Mouse (Mus musculus) B cell, adult 2 months (primary cell): Measurements from ENCODE around the gene Itgb5.

Experiments used
- DNase-seq, 2 experiments: peaks; one replicate each; pipeline ENCODE4 v3.0.0; 2022

The Itgb5 gene

DNA sequence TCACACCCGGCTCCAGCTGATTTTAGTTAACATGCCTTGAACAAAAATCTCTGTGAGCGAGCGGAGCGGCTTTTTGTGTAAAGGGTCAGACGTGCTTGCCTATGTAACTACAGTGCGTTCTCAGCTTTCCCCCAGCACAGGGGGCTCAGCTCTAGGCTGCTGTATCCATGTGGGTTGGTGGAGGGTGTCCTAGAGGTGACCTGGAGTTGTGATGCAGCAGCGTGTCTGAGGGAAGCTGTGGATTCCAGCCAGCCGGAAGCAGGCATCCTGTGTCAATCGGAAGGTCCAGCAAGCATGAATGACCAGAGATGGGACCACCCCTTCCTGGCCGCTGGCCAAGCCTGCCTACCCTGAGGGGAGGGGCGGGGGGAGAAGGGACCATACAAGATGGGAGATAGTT, 112.9 kb downstream of the Itgb5 start:
- no peak for DNase-seq

DNA sequence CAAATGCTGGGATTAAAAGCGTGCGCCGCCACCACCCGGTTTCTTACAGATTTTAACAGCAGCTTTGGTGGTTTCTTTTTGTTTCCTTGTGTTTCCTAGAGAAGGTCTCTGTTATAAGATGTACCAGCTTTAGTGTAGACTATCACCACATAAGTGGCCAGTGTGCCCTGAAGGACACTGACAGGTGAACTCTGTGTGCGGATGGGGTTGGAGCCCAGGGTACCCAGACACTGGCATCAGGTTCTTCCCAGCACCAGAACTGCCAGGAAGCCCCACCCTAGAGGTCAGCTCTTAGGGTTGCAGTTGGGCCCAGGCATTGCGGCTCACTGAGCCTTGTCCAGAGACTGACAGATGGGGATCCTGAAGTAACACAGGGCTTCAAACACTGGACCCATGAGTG, 113.9 kb downstream of the Itgb5 start:
- no peak for DNase-seq

DNA sequence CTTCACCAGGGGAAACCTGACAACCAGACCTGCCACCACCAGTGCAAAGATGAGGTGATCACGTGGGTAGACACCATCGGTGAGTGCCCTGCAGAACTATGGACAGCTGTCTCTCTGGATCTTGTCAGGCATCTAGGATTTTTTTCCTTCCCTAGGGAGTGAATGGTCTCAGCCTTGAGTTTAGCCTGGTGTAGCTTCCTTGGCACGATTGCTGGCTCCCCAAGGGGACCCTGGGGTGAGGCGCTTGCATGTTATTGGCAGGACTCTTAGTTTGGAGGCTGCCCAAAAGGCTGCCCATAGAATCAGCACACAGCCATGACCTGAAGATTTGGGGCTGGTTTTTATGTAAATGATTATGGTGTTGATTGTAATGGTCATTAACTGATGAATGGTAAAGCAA, 114.7 kb downstream of the Itgb5 start:
- no peak for DNase-seq

DNA sequence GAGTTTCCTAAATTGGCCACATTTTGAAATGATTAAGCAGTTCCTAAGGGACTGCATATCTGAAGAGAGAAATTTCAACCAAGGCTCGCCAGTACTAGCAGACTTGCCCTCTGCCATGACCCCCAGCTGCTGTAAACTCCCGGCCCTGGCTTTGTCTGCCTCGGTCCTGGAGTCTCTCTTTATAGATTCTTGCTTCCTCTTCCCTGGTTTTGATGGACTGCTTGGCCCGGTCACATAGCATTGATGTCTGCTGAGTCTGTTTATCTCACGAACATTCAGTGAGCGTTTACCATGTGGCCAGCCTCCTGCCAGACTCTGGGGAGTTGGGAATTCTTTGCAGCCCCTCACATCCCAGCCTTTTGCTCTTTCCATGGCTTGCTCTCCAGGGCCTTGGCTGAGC, 115.3 kb downstream of the Itgb5 start:
- DNase-seq: no peak

DNA sequence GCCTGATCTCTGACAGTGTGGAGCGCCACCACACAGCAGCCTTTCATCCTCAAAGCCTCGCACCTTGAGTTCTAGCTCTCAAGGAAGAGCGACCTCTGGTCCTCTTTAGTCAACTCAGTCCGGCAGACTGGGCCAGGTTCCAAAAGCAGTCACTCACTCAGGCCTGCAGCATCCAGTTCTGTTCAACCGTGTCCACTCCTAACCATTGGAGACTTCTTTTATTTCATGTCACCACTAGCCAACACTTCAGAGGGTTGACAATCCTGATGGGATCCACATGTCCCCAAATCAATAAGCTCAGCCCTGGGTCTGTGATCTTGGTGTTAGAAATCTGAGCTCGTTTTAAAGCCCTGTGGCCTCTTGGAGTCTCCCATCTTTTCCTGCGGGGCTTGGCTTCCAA, 116.6 kb downstream of the Itgb5 start:
- no peak for DNase-seq

DNA sequence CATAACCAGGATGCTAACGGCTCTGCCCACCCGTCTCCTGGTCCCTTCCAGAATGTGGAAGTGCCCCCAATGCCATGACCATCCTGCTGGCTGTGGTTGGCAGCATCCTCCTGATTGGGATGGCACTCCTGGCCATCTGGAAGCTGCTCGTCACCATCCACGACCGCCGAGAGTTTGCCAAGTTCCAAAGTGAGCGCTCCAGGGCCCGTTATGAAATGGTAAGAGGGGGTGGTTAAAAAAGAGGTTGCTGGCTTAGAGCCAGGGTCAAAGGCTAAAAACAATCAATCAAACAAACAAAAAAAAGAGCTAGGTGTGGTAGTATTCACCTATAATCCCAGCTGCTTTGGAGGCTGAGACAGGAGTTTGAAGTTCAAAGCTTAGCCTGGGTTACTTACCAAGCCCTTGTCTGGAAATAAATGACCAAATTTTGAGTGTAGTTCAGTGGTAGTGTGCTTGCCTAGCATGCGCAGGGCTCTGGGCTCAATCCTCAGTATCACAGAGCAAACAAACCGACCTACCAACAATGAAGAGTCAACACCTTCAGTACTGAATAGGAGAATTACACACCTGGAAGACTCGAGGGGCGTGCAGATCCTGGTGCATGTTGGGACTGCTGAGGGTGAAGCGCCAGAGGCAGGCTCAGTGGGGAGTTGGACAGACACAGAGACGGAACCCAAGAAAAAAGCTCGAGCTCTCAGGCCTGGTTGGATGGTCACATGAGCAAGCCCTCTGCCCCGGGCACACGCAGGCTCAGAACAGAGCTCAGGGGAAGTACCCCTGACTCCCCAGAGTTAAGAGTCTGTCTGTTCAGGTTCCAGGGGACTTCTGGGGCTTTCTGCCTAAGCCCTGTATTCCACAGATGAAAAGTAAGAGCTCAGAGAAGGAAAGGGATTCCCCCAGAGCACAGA, 118.5 kb downstream of the Itgb5 start:
- no peak for DNase-seq

DNA sequence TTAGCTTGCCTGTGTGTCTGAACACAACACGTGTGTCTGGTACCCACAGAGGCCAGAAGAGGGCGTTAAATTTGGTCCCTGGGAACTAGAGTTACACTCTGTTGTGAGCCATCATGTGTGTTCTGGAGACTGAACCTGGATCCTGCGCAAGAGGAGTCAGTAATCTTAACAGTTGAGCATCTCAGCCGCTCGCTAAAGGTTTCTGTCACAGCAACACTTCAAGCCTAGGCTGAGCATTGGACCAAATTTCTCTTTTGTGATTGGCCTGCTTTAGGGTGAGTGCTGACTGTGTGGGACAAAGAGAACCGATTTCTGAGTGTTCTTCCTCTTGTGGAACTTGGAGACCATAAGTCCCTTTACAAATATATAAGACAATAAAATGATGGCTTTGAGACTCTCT, 120.9 kb downstream of the Itgb5 start:
- peak in 1 of 2 experiments; percentile 14 for DNase-seq

DNA sequence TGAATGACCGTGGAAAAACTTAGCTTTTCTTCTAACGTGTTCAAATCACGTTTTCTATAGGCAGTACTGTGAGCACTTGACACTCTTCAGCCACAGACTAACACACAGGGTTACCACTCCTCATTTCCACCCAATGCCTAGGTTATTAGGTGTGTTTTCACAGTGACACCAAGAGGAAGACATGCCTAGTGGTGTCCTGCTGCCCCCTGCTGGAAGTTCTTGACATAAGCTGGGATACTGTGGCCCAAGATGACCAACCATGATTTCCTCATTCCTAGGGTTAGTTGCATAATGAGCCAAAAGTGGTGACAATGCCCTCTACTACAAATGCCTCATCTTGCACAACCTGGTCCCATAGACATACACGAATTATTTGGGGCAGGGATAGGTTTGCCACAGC, 121.4 kb downstream of the Itgb5 start:
- DNase-seq: peak; percentile 85 to 87

DNA sequence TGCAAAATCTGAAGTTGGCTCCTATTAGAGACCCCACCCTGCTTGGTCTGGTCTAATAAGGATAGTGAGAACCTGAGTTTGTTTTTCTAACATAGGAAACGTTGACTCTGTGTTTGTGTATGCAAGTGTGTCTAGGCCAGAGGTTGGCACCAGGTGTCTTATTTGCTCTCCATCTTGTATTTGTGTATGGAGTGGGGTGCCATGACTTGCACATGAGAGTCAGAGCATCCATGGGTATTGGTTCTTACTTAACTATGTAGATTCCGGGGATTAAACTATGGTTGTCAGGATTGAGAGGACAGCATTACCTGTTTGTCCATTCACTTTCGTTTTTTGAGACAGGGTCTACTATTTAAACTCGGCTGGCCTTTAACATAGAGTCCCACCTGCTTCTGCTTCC, 123.5 kb downstream of the Itgb5 start:
- DNase-seq: no peak

DNA sequence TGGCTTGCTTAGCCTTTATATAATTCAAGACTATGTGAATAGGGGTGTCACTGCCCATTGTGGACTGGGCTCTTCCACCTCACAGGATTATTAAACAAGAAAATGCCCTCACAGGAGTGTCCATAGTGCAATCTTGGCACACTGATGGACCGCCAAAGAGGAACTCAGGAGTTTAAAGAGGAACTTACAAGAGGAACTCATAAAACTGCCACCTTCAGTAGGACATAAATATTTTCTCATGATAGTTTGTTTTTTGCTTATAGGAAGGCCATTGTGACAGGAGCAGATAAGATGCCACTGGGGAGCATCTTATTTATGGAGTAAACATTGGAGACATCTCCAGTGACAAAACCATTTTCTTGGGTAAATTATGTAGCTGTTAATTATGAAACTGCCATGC, 125.3 kb downstream of the Itgb5 start:
- no peak for DNase-seq

DNA sequence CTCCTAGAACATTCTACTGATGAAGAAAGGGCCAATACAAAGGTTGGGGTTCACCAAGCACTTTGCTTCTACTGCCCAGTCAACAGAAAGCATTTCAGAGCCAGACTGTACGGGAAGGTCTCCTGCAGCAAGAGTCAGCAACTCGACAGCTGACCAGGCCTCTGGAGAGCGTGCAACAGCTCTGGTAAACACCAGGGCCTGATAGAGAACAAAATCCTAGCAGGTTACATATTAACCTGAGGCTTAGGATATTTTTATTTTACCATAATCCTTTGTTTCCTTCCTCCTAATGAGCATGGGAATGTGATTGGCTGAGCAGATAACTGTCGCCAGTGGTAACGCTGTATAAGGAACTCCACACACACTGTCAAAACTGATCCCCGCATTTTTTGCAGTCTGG, 134.0 kb downstream of the Itgb5 start:
- DNase-seq: no peak

DNA sequence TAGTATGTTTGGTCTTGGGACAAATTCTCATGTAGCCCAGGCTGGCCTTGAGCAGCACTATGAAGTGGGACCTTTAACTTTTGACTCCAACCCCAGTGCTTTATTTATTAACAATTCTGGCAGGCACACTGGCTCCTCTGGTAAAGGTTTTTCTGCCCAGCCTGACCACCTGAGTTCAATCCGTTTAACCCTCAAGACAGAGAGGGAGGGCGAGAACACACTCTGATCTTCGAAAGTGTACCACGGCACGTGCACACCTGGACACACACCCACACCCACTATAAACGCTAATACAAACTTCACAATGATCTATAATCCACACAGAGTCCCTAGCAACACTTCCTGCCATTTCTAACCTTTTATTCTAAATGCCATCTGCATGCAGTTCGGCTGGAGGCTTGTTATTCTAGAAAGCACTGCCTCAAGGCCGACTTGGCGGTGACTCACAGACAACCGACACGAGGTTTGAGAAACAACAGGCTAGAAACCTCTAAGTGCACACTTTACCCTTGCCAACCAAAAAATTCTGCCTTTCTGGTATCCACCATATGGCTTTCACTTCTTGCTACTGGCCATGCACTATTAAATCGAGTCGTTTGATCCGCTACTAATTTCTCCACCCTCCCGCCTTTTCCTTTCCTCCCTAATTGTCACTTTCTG, 136.5 kb downstream of the Itgb5 start:
- DNase-seq: peak; percentile 32 to 35

DNA sequence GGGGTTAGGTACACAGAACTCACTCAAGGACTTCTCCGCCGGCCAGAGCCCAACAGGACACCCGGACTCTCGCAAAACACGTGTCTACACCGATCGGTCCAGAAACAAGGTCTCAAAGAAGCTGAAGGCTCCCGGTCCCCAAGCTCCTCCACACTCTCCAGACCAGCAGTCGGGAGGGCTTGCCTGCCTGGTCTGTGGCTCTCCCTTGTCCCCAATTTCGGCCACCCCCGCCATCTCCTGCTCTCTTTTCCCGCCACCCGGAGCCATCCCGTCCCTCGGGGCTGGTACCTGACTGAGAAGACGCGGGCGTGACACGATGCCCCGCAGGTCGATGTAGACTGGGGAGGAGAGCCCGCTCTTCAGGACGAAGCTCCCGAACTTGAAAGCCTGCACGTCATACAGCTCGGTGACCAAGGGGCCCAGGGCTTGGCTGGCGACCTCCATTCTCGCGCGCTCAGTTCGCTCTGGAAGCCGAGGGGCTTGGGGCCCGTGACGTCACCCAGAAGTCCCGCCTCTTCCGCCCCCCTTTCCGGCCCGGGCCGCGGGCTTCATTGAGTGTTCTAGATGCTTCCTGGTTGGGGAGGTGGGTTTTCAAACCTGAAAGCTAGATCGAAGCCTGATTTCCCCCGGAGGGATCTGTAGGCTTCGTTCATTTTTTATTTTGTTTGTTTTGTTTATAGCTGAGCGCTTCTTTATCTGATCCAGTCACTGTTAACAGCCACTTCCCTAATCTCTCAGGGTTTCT, 137.2 kb downstream of the Itgb5 start, which contains the start of gene Umps:
TSS of gene Umps (minus strand) at position 501 of the 745 bp plus-strand sequence.
- DNase-seq: peak; percentile 89 to 90

DNA sequence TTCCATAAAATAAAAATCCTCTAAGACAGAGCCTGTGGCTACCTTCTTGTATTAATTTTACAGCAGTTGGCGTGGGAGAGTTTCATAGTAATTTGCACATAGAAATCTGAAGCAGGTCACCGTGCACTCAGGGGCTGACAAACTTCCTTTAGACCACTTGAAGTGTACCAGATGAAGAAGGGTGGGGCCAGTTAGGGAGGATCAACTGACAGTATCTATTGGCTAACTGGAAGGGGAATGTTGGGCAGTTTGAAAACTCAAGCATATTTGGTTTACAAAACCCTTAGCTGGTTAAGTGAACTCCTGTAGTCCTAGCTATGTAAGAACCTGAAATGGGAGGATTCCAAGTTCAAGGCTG, 137.8 kb downstream of the Itgb5 start:
- no peak for DNase-seq

DNA sequence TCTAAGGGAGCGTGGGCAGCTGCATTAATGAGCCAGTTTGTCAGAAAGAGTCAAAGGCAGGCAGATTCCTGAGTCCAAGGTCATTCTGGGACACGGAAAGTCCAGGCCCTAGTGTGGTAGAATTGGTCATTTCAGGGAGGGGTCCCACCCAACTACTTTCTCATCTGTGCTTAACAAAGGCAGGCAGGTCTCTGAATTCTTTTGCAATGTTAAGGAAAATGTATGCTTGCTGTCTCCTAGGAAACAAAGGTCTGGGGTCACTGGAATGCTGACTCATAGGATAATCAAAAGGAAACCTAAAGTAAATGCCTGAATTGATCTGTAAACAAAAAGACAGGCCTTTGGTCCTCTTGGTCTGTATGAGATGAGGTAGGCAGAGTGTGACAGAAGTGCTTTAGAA, 150.4 kb downstream of the Itgb5 start:
- DNase-seq: no peak

DNA sequence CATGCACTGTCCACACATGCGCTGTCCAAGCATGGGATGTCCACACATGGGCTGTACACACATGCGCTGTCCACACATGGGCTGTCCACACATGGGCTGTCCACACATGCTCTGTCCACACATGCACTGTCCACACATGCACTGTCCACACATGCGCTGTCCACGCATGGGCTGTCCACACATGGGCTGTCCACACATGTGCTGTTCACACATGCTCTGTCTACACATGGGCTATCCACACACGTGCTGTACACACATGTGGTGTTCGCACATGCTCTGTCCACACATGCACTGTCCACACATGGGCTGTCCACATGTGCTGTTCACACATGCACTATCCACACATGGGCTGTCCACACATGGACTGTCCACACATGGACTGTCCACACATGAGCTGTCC, 154.2 kb downstream of the Itgb5 start:
- no peak for DNase-seq

DNA sequence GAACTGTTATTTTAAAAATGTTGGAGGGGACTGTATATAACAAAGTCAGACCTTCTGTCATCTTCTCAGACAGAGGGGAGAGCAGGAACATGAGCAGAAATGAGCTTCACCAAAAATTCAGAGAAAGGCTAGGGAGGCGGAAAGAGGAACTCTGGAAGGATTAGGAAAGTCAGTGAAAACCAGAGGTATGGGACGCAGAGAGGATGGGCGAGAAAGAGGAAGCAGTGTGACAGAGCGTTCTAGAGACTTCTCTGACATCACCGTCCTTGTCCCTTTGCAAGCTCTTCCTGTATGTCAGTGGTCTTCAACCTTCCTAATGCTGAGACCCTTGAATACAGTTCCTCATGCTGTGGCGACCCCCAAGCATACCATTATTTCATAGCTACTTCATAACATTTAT, 155.9 kb downstream of the Itgb5 start:
- no peak for DNase-seq

DNA sequence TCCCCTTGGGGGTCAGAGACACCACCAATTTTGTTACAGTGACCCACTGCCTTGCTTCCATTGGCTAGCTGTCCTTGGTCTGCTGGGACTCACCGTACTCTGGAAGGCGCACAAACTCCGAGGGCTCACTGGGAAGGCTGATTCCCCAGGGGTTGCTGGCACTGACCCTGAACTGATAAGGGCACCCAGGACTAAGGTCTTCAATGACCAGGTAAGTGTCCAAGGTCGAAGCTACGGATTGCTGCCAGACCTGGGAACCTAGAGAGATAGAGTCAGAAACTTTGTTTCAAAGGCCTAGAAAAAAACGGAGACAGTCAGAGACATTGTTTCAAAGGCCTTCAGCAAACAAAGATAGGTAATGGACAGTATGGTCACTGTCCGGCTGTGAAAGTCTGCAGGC, 157.5 kb downstream of the Itgb5 start:
- no peak for DNase-seq

DNA sequence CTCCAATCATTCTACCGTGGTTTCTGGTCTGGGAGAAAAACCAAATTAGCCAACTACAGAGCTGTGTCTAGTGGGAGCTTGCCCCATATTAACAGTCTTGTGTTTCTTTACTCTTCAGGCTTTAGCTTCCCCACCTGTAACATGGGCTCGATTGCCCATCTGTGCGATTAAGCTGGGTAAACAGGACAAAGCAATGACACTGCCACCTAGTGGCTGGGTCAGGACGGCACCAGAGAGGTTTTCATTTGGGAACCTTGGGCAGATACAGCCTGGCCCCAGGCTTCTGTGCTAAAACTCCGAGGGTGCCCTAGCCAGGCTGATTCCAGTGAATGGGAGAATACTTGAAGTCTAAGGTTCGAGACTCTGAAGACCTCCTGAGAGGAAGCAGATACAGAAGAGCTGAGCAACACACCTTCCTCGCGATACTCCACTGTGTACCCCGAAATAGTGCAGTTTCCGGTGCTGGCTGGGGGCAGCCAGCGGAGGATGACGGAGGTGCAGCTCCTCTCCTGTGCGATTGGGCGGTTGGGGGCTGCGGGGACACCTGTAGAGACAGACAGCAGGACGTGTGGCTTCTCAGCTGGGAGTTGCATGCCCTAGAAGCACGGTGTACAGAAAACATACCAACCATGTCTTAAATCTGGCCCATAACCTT, 159.0 kb downstream of the Itgb5 start:
- DNase-seq: peak; percentile 75 to 77

DNA sequence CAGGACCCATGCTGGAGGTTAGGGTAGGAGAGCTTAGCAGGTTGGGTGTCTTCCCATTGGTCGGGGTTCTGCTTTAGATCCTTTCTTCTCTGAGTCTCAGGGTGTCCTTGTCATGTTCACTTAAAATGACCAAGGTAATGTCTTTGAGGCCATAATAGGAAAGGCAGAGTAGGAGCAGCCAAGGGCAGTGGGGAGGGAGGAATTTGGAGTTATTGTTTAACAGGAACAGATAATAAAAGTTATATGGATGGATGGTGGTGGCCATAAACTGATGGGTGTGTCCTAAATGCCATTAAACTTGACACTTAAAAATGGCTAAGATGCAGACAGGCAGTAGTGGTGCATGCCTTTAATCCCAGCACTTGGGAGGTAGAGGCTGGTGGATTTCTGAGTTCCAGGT, 159.6 kb downstream of the Itgb5 start:
- no peak for DNase-seq

DNA sequence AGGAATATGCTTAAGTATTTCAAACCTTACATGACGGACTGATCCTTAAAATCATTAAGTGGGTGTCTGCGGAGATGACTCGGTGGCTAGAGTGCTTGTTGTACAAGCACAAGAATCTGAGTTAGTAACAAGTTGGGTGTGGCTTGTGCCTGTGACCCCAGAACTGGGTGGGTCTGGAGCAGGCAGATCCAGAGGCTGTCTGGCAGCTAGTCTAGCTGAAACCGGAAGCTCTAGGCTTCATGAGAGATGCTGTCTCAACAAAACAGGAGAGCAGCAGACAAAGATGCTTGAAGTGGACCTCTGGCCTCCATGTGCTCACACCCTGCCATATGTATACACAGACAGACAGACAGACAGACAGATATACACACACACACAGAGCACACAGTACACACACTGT, 161.2 kb downstream of the Itgb5 start:
- no peak for DNase-seq

DNA sequence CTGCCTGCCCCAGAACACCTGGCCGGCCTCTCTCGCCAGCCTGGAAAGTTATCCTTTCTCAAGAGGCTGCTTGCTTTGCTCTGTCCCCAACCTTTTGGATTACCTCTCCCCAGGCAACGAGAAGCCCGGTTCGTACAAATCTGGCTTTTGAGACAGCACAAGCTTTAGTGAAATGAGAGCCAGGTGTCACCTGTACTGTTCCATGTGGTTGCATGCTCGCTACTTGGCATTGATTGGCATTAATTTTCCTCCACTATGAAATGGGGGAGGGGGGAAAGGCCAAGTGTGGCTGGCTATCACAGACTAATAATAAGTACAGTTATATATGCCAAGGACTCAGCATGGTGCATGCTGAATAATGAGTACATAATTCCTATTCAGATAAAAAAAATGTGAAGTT, 164.9 kb downstream of the Itgb5 start:
- no peak for DNase-seq

DNA sequence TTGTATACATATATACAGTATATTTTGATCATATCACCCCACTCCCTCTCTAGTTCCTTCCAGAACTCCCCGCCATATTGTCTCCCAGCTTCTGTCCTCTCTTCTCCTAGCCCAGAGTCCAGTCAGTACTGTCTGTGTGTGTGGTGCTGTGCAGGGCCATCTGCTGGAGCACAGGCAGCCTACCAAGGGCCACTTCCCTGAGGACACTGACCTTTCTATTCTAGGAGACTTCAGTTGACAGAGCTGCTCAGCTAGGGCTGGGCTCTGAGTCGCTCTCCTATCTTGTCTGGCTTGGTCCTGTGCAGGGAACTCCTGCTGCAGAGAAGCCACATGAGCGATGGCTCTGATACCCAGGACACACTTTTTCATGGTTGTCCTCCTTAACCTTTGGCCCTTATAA, 166.0 kb downstream of the Itgb5 start:
- no peak for DNase-seq
